Mouse (Mus musculus) kidney, adult 2 months (tissue): ENCODE data around the gene Zfp800.

Source experiments
- CTCF ChIP-seq: fragments of 200-500 bp; conservative IDR thresholded peaks from 2 replicates; pipeline ENCODE4 v1.5.1; 2011; ENCODE audit warnings: low read depth, mild to moderate bottlenecking, control low read depth, low read length, moderate library complexity, mixed read lengths; ENCODE audit not compliant: insufficient read depth, insufficient read length
- POLR2A ChIP-seq: fragments of 200-500 bp; IDR thresholded peaks from one replicate; pipeline ENCODE4 v1.6.1; 2011; ENCODE audit warnings: low read depth, low read length, control low read depth

- TF ChIP-seq POLR2A, result no peak
- no peak for TF ChIP-seq CTCF
These were observed 68.7 kb downstream of the Zfp800 start for GRCm38 (mm10) chr6:28329002-28329596.
